Mouse (Mus musculus): ENCODE measurements at regions not wholly inside any gene's neighbourhood (a gene's known extent, or its start where the extent isn't known, plus 50 kb on each side); places are given as distances from the start of the nearest gene placed in this dataset.

DNA sequence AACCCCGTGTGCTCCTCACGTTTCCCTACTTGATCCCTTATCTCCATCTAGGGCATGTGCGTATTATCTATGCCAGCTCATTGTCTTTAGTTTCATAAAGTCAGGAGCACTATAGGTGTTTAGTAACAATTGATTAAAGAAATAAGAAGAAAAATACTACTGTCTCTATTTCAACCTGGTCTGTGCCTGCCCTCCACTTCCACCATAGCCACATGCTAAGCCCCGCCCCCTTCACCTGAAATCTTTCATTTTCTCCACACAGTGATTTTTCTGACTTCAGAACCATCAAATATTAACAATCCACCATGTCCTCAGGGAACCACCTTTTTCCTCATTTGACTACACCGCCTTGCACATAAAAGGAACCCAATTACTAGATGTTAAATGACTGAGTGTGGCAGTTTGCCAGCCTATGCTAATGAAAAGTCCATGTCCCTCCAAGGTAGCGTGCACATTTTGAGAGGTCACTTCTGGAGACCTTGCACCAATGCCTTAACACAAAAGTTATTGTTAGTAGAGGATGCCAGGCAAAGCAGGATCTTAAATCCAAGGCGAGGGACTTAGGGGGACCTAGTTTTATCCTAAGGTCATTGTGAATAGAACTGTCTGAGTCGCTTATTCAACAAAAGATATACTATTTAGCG, 420.1 kb downstream of the Rapgef2 start:
- no peaks in the 10 kb centered on the region for H3K36me3 ChIP-seq (ENCODE audit: control insufficient read depth, insufficient read depth, low read length, poor library complexity, severe bottlenecking)
- TF ChIP-seq HCFC1 (IDR thresholded peaks at IDR 0.05; ENCODE audit: borderline replicate concordance, insufficient read depth, low read length): no peak
- no peak for TF ChIP-seq ZC3H11A (IDR thresholded peaks at IDR 0.05; ENCODE audit: borderline replicate concordance, low read depth, low read length)
- no peak for TF ChIP-seq MAFK (IDR thresholded peaks at IDR 0.05; ENCODE audit: insufficient read depth, low read depth, low read length)
- TF ChIP-seq ZNF384 (IDR thresholded peaks at IDR 0.05; ENCODE audit: low read depth, low read length): no peak
- TF ChIP-seq CHD2 (IDR thresholded peaks at IDR 0.05; ENCODE audit: low read depth, low read length): no peak
- in situ Hi-C loops (cut with MboI; ENCODE audit: low sequenced_read_pairs in 2 of 2, unreplicated experiment in 2 of 2): loop anchor here in 1 of 2 experiments (10.0 kb wide), 1 partner anchor 321 kb away; no protein-coding TSS in a partner anchor
- no peaks in the 10 kb centered on the region for H3K4me1 ChIP-seq (ENCODE audit: control insufficient read depth in 2 of 2, insufficient read depth in 2 of 2, low read length in 2 of 2, poor library complexity in 1 of 2)
- DNase-seq (ENCODE audit: low read depth, low spot score): no peak
- H3K4me3 ChIP-seq (ENCODE audit: insufficient read depth in 1 of 2, low read depth in 1 of 2, low read length in 2 of 2, poor library complexity in 1 of 2, severe bottlenecking in 1 of 2): no peak overlapping the region
- H3K9me3 ChIP-seq (ENCODE audit: control insufficient read depth, insufficient read depth, low read depth, low read length): no peaks in the 10 kb centered on the region
- H3K9ac ChIP-seq (ENCODE audit: insufficient read depth, low read depth, low read length, poor library complexity, severe bottlenecking): no peak overlapping the region
- no peak overlapping the region for H3K27ac ChIP-seq (ENCODE audit: insufficient read depth, low read depth, low read length, poor library complexity, severe bottlenecking)

DNA sequence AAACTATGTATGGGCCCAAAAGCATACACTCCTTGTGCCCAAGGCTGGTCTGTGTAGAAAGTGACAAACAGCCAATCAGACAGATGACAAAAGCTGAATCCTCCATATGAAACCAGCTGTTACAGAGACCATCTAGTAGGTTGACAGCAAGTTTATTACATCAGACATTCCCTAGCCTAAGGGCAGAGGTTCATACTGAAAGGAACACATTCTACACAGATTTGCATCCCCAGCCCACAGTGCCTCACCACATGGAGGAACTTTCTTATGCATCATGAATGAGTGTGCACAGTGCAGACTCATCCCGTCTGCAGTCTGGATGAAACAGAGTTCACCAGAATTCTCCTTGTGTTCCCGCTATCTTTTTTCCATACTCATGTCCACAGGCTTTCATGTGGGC, 423.3 kb downstream of the Rapgef2 start:
- H3K4me3 ChIP-seq (ENCODE audit: insufficient read depth in 1 of 2, low read depth in 1 of 2, low read length in 2 of 2, poor library complexity in 1 of 2, severe bottlenecking in 1 of 2): no peak overlapping the region
- TF ChIP-seq ZC3H11A (IDR thresholded peaks at IDR 0.05; ENCODE audit: borderline replicate concordance, low read depth, low read length) (no peak), CHD2 (IDR thresholded peaks at IDR 0.05; ENCODE audit: low read depth, low read length) (no peak), ZNF384 (IDR thresholded peaks at IDR 0.05; ENCODE audit: low read depth, low read length) (no peak), HCFC1 (IDR thresholded peaks at IDR 0.05; ENCODE audit: borderline replicate concordance, insufficient read depth, low read length) (no peak), MAFK (IDR thresholded peaks at IDR 0.05; ENCODE audit: insufficient read depth, low read depth, low read length) (no peak)
- DNase-seq (ENCODE audit: low read depth, low spot score): no peak
- H3K27ac ChIP-seq (ENCODE audit: insufficient read depth, low read depth, low read length, poor library complexity, severe bottlenecking): no peak overlapping the region
- H3K9ac ChIP-seq (ENCODE audit: insufficient read depth, low read depth, low read length, poor library complexity, severe bottlenecking): no peak overlapping the region
- no peaks in the 10 kb centered on the region for H3K4me1 ChIP-seq (ENCODE audit: control insufficient read depth in 2 of 2, insufficient read depth in 2 of 2, low read length in 2 of 2, poor library complexity in 1 of 2)
- in situ Hi-C loops (cut with MboI; ENCODE audit: low sequenced_read_pairs in 2 of 2, unreplicated experiment in 2 of 2): loop anchor here in 1 of 2 experiments (10.0 kb wide), 1 partner anchor 318 kb away; no protein-coding TSS in a partner anchor
- no peaks in the 10 kb centered on the region for H3K9me3 ChIP-seq (ENCODE audit: control insufficient read depth, insufficient read depth, low read depth, low read length)
- H3K36me3 ChIP-seq (ENCODE audit: control insufficient read depth, insufficient read depth, low read length, poor library complexity, severe bottlenecking): no peaks in the 10 kb centered on the region

DNA sequence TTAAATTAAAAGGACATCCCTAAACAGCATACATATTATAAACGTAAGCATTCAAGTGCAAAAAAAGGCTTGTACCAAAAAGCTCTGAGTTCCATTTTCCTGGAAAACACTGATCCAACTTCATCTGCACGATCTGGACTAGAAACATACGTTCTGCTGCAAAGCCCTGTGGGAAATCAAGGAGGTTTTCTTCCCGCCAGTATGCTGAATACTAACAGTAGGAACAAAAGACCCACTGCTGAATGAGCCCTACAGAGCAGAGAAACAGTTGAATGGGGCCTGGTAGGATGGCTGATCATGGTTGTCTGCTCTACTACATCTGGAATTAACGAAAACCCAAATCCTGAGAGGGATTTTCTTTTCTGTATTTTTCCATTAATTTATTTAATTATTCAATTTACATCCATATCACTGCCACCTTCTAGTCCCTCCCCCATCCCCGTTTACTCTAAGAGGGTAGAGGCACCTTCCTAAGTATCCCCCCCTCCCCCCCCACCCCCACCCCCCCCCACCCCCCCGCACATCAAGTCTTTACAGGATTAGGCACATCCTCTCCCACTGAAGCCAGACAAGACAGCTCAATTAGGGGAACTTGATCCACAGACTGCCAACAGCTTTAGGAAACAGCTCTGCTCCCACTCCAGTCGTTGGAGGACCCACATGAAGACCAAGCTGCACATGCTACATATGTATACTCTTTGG, 439.5 kb downstream of the Rapgef2 start:
- in situ Hi-C loops (cut with MboI; ENCODE audit: low sequenced_read_pairs in 2 of 2, unreplicated experiment in 2 of 2): no loop called here
- H3K36me3 ChIP-seq (ENCODE audit: control insufficient read depth, insufficient read depth, low read length, poor library complexity, severe bottlenecking): no peaks in the 10 kb centered on the region
- no peak overlapping the region for H3K27ac ChIP-seq (ENCODE audit: insufficient read depth, low read depth, low read length, poor library complexity, severe bottlenecking)
- DNase-seq (ENCODE audit: low read depth, low spot score): no peak
- TF ChIP-seq HCFC1 (IDR thresholded peaks at IDR 0.05; ENCODE audit: borderline replicate concordance, insufficient read depth, low read length): no peak
- no peak for TF ChIP-seq MAFK (IDR thresholded peaks at IDR 0.05; ENCODE audit: insufficient read depth, low read depth, low read length)
- no peak for TF ChIP-seq CHD2 (IDR thresholded peaks at IDR 0.05; ENCODE audit: low read depth, low read length)
- no peak for TF ChIP-seq ZNF384 (IDR thresholded peaks at IDR 0.05; ENCODE audit: low read depth, low read length)
- no peak for TF ChIP-seq ZC3H11A (IDR thresholded peaks at IDR 0.05; ENCODE audit: borderline replicate concordance, low read depth, low read length)
- H3K9me3 ChIP-seq (ENCODE audit: control insufficient read depth, insufficient read depth, low read depth, low read length): no peaks in the 10 kb centered on the region
- H3K9ac ChIP-seq (ENCODE audit: insufficient read depth, low read depth, low read length, poor library complexity, severe bottlenecking): no peak overlapping the region
- H3K4me1 ChIP-seq (ENCODE audit: control insufficient read depth in 2 of 2, insufficient read depth in 2 of 2, low read length in 2 of 2, poor library complexity in 1 of 2): no peaks in the 10 kb centered on the region
- H3K4me3 ChIP-seq (ENCODE audit: insufficient read depth in 1 of 2, low read depth in 1 of 2, low read length in 2 of 2, poor library complexity in 1 of 2, severe bottlenecking in 1 of 2): no peak overlapping the region

DNA sequence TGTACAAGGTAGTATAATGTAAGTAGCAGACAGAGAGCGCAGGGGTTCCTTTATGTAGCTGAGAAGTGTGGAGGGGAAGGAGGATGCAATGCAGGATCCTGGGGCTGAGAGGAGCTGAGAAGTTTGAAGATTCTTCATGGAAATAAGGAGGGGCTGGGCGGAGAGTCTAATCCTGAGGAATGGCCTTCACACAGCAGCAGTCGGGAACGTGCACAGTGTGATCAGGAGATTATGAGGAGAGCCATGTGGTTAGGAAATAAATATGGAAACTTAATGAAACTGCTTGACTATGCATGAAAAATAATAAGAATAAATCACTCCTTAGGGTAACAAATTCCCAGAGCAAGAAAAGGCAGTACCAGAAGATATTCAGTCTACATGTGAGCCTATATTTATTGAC, 445.1 kb downstream of the Rapgef2 start:
- Histone ChIP-seq H3K4me1 (ENCODE audit: control insufficient read depth in 2 of 2, insufficient read depth in 2 of 2, low read length in 2 of 2, poor library complexity in 1 of 2) (no peaks in the 10 kb centered on the region), H3K9me3 (ENCODE audit: control insufficient read depth, insufficient read depth, low read depth, low read length) (no peaks in the 10 kb centered on the region), H3K36me3 (ENCODE audit: control insufficient read depth, insufficient read depth, low read length, poor library complexity, severe bottlenecking) (no peaks in the 10 kb centered on the region), H3K9ac (ENCODE audit: insufficient read depth, low read depth, low read length, poor library complexity, severe bottlenecking) (no peak overlapping the region), H3K4me3 (ENCODE audit: insufficient read depth in 1 of 2, low read depth in 1 of 2, low read length in 2 of 2, poor library complexity in 1 of 2, severe bottlenecking in 1 of 2) (no peak overlapping the region), H3K27ac (ENCODE audit: insufficient read depth, low read depth, low read length, poor library complexity, severe bottlenecking) (no peak overlapping the region)
- in situ Hi-C loops (cut with MboI; ENCODE audit: low sequenced_read_pairs in 2 of 2, unreplicated experiment in 2 of 2): no loop called here
- TF ChIP-seq MAFK (IDR thresholded peaks at IDR 0.05; ENCODE audit: insufficient read depth, low read depth, low read length) (no peak), HCFC1 (IDR thresholded peaks at IDR 0.05; ENCODE audit: borderline replicate concordance, insufficient read depth, low read length) (no peak), CHD2 (IDR thresholded peaks at IDR 0.05; ENCODE audit: low read depth, low read length) (no peak), ZC3H11A (IDR thresholded peaks at IDR 0.05; ENCODE audit: borderline replicate concordance, low read depth, low read length) (no peak), ZNF384 (IDR thresholded peaks at IDR 0.05; ENCODE audit: low read depth, low read length) (no peak)
- DNase-seq (ENCODE audit: low read depth, low spot score): no peak

Measured in ES-E14 (cell line).